Mouse (Mus musculus) brain, embryonic 14.5 days (tissue): ENCODE measurements at regions not wholly inside any gene's neighbourhood (a gene's known extent, or its start where the extent isn't known, plus 50 kb on each side); places are given as distances from the start of the nearest gene placed in this dataset.
A peak's percentile ranks its signal among the peaks of the same experiment; 100 is the strongest.

ENCODE experiments used
- DNase-seq: peaks from one replicate; pipeline ENCODE4 v3.0.0-alpha.2; 2011; ENCODE audit warnings: low read depth
- CTCF ChIP-seq: fragments of 200-500 bp; IDR thresholded peaks from 2 replicates; pipeline ENCODE4 v1.5.1; 2012; ENCODE audit warnings: inconsistent platforms, mild to moderate bottlenecking, moderate library complexity, borderline replicate concordance; ENCODE audit not compliant: insufficient read depth, insufficient read length; ENCODE audit errors: extremely low read depth
- POLR2A ChIP-seq: fragments of 200-500 bp; IDR thresholded peaks from 2 replicates; pipeline ENCODE4 v1.6.1; 2012; ENCODE audit warnings: mild to moderate bottlenecking, inconsistent platforms, borderline replicate concordance; ENCODE audit not compliant: poor library complexity, insufficient read depth, insufficient read length, severe bottlenecking; ENCODE audit errors: extremely low read depth

- TF ChIP-seq CTCF (no peak), POLR2A (no peak)
Observed at GRCm38 (mm10) chr2:160046881-160047543, 286.9 kb downstream of the Gm826 start.

GRCm38 (mm10) chr2:160044591-160044990 lies 289.4 kb downstream of the Gm826 start:
- TF ChIP-seq POLR2A (no peak), CTCF (no peak)

More at GRCm38 (mm10) chr2:160046881-160047543, 286.9 kb downstream of the Gm826 start:
- peak; percentile 77 for DNase-seq

DNA sequence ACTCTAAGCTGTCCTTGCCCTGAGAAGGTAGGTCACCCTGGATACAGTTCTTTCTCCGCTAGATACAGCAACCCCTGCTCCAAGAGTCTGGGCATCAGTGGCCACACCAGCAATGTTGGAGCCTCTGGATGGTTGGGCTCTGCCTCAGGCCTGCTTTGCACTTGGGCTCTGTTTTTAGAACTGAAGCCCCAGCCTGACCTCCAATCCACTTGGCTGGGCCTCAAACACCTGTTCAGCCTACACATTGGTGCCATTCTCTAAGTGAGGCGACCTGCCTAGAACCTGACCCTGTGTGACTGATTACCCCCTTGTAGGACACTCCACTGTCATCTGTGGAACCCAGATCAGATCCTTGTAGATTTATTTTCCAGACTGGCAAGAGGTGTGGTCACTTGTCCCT lies 289.8 kb downstream of the Gm826 start:
- no peak for DNase-seq

More at GRCm38 (mm10) chr2:160044591-160044990, 289.4 kb downstream of the Gm826 start:
- no peak for DNase-seq

DNA sequence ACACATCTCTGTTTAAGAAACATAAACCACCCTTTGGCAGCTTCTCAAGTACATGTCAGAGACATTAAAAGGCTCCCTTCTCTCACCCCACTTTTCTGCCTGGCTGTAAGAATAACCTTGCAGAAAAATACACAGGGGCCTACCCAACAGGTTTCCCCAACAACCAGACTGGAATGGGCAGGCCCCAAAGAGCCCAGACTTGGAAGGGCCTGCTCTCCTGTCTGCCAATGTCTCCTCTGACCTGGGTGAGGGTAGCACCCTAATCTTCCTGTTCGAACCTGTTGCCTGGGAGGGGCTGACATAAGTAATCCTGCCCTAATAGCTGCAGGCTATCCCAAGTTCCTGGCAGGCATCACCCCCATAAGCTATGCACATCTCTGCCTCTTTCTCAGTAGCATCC lies 304.5 kb downstream of the Gm826 start:
- TF ChIP-seq CTCF (no peak), POLR2A (no peak)
- DNase-seq: no peak

More for the DNA sequence above, 289.8 kb downstream of the Gm826 start:
- TF ChIP-seq CTCF: no peak
- no peak for TF ChIP-seq POLR2A

DNA sequence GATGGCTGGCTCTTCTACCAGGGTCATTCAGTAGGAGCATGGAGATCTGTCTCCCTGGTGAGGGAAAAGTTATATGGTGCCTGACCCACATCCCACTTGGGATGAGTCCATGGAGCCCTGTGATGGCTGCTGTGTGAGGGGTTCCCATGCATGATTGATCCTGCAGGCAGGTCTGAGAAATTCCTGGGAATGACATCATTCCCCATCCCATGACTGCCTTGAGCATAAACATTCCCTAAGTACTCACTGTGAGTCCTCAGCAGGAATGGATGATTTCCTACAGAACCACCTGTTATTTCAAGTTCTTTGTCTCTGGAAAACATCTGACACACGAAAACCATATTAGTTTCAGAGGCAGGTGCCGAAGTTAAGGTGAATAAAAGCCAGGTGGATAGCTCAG lies 305.5 kb downstream of the Gm826 start:
- DNase-seq: no peak
- no peak for TF ChIP-seq CTCF
- no peak for TF ChIP-seq POLR2A

- no peak for TF ChIP-seq CTCF
- TF ChIP-seq POLR2A: no peak
- no peak for DNase-seq
Observed at GRCm38 (mm10) chr2:160025911-160026310, 308.1 kb downstream of the Gm826 start.

- TF ChIP-seq CTCF: no peak
- no peak for TF ChIP-seq POLR2A
Observed at GRCm38 (mm10) chr2:160021541-160021940, 312.4 kb downstream of the Gm826 start.

GRCm38 (mm10) chr2:160020876-160021275 lies 313.1 kb downstream of the Gm826 start:
- DNase-seq: no peak
- TF ChIP-seq POLR2A (no peak), CTCF (no peak)

More at GRCm38 (mm10) chr2:160021541-160021940, 312.4 kb downstream of the Gm826 start:
- DNase-seq: no peak

DNA sequence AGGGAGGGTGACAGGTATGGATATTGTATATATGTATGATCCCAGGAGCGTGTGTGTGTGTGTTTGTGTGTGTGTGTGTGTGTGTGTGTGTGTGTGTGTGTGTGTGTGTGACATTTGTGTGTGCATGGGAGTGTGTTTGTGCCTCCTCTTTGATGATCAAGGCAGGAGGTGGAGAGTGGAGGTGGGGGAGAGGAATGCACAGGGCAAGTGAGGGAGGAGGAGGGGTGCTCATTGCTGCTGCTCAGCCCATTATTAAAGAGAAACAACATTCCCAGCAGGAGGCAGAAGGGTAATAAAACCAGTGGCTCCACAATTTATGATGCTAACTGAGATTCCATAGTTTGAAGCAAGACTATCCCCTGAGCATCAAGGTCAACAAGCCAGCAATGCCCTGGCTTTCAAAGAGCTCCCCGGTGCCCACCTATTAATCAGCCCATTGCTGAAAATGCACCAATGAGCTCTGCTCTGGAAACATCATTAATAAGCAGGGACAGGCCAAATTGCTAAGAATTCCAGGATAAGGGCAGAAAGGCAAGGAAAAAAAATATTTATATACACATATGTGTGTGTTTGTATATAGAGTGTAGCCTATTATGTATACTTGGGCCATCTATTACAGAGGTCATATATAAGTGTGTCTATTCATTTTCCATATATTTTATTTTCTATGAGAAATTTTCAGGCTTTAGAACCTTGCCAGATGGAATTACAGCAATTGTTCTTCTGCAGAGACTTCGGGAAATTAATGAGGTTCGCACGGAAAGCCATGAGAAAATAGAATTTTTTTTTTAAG lies 316.7 kb downstream of the Gm826 start:
- TF ChIP-seq POLR2A (no peak), CTCF (no peak)
- DNase-seq: peak; percentile 8

DNA sequence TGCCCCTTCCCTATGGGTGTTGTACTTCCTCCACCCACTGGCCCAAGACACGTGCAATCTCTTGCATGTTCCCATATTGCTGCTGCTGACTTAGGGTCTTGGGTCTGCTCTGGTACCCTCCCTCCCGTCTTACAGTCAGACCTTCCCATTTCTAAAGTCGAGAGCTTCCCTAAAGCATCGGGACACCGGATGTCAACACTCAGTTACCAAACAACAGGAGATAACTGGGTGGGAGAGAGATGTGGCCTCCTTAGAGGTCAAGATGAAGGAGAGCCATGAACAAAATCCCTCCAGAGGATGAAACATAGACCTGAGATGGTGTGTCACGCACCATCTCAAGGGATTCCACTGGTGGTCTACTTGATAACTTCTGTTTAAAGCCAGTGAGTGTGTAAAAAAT lies 322.5 kb downstream of the Gm826 start:
- TF ChIP-seq CTCF (no peak), POLR2A (no peak)
- DNase-seq: no peak

- TF ChIP-seq CTCF (no peak), POLR2A (no peak)
- DNase-seq: peak; percentile 28
Observed at GRCm38 (mm10) chr2:160002695-160003094, 331.3 kb downstream of the Gm826 start.
